ENCODE assay signal across 8 mouse cellular contexts in the genomic region with DNA sequence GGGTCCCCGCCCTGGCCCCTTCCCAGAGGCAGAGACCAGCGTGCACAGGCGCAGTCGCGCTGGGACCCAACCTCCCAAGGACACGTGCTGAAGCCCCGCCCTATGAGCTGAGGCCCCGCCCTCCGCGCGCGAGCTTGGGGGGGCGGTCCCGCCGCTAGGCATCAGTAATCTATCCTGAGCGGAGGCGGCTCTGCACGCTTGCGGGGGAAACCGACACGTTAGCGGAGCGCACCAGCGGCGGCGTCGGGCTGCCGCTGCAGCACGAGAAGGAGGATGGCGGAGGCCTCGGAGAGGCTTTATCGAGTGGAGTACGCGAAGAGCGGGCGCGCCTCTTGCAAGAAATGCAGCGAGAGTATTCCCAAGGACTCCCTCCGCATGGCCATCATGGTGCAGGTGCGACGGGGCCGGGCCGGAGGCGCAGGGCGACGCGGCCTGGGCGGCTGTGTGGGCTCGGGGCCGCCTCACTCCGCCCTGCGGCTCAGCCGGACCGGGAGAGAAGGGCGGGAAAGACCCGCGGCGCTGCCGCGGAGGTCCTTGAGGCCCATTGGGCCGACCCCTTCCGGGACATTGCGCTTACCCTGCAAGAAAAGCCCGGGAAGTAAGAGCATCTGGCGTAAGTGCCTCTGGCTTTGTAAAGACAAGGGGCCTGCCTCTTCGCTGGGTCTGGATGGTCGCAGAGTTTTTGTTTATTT. TPM values are rescaled to one million over a fixed set of nuclear protein-coding genes. Genes with fewer than 3 reads are reported as not detected.
DNase-seq lines count a peak whose midpoint lies in the region; ATAC-seq and TF ChIP-seq lines count a peak whose summit lies in the region.

A gene (plus strand): TSS at position 164 of the 692 bp plus-strand sequence.

- ATAC-seq in hindbrain, postnatal 0 days: peak; percentile 97
- peak; percentile 97 for ATAC-seq in megakaryocyte, adult 5-6 weeks (ENCODE audit: poor library complexity, severe bottlenecking)

- H3K4me2 ChIP-seq in hindbrain, postnatal 0 days (ENCODE audit: low read depth, low read length): peak within 1 kb of the TSS; percentile 88

- H3K9me3 ChIP-seq in hindbrain, postnatal 0 days (ENCODE audit: low read length): no peaks in the 10 kb centered on the region

- peak within 1 kb of the TSS; percentile 90 for H3K9ac ChIP-seq in hindbrain, postnatal 0 days (replicated peaks; ENCODE audit: low read length)

- no peak; the same call in 1 of the 2 replicates for TF ChIP-seq CTCF in gastrocnemius, adult 2 months (IDR thresholded peaks at IDR 0.05)
- TF ChIP-seq CTCF in hindbrain, postnatal 0 days (IDR thresholded peaks at IDR 0.05; ENCODE audit: low read depth): no peak
- no peak for TF ChIP-seq CTCF in left cerebral cortex, adult 2 months (IDR thresholded peaks at IDR 0.05)

- H3K27ac ChIP-seq in gastrocnemius, adult 2 months: peak within 1 kb of the TSS; percentile 87
- peak within 1 kb of the TSS; percentile 90 for H3K27ac ChIP-seq in hindbrain, postnatal 0 days
- H3K27ac ChIP-seq in left cerebral cortex, adult 2 months: peak within 1 kb of the TSS; percentile 87

- DNase-seq in WW6 (ENCODE audit: low read depth, low spot score): peak; percentile 83
- peak; percentile 89 to 96 for DNase-seq in cerebellum, postnatal 4 days (ENCODE audit: low spot score in 2 of 2)
- DNase-seq in gastrocnemius, adult 2 months: peak; percentile 98
- DNase-seq in hindbrain, postnatal 0 days (ENCODE audit: low spot score): peak; percentile 98
- DNase-seq in left cerebral cortex, adult 2 months (ENCODE audit: extremely low spot score in 1 of 2, low spot score in 2 of 2): peak; percentile 95 to 97
- DNase-seq in right cerebral cortex, adult 2 months (ENCODE audit: low spot score in 2 of 2): peak; percentile 94 to 96
- peak; percentile 96 for DNase-seq in urinary bladder, postnatal 14 days (ENCODE audit: low spot score)

- WGBS in hindbrain, postnatal 0 days: under 1% methylated on average over 67 of the region's 67 CpGs

- H3K4me1 ChIP-seq in hindbrain, postnatal 0 days (ENCODE audit: insufficient read depth, low read length): peaks cover 11% of the 10 kb centered on the region

- 0 out of 2 replicates have a peak, but pooled peaks cover 6% of the 10 kb centered on the region for H3K36me3 ChIP-seq in hindbrain, postnatal 0 days (ENCODE audit: insufficient read depth, low read length)

- intact Hi-C loops in gastrocnemius, adult 2 months (cut with DNase I): loop anchor here (2.0 kb wide), 1 partner anchor 72 kb away; a partner anchor contains a TSS
- intact Hi-C loops in left cerebral cortex, adult 2 months (cut with DNase I): loop anchor here (2.0 to 5.0 kb wide), 4 partner anchors 73 to 302 kb away; a partner anchor contains a TSS

- no peaks in the 10 kb centered on the region for H3K27me3 ChIP-seq in hindbrain, postnatal 0 days (ENCODE audit: insufficient read depth, low read length)

- H3K4me3 ChIP-seq in gastrocnemius, adult 2 months: peak within 1 kb of the TSS; percentile 98
- peak within 1 kb of the TSS; percentile 89 for H3K4me3 ChIP-seq in hindbrain, postnatal 0 days (ENCODE audit: low read length)
- peak within 1 kb of the TSS; percentile 96 for H3K4me3 ChIP-seq in left cerebral cortex, adult 2 months

RNA-seq across cellular contexts. Expression of the gene that starts here (rescaled TPM):
- 10 to 100 TPM; 58.1 to 71.3 TPM for total RNA-seq in gastrocnemius, adult 2 months (2021)
- total RNA-seq in hindbrain, postnatal 0 days (2014; rRNA removed): 74.0 and 76.1 TPM in 2 replicates
- 53.4 and 57.5 TPM in 2 replicates for polyA plus RNA-seq in hindbrain, postnatal 0 days (2015; fragmentation: Nextera tagmentation; extraction: Ambion mirVana)
- total RNA-seq in left cerebral cortex, adult 2 months (2021): 10 to 100 TPM; 89.0 to 90.3 TPM
- total RNA-seq in megakaryocyte, adult 5-6 weeks (2015): 38.4 and 41.6 TPM in 2 replicates
- total RNA-seq in megakaryocyte, adult 5-6 weeks (2017): 97.3 and 107 TPM in 2 replicates

Comparison
In these comparisons a context has a peak if more than half of its experiments do, and no peak if none do; other contexts are left out.
1. Peak in every context shown above with its lines: DNase-seq, ATAC-seq, H3K4me3 ChIP-seq and H3K27ac ChIP-seq.